Mouse (Mus musculus) ovary, postnatal 14 days (tissue): Measurements from ENCODE around the gene Icam2.
A peak's percentile ranks its signal among the peaks of the same experiment; 100 is the strongest.
"Not testable (repeated sequence)": the region's sequence is repeated elsewhere in the genome, so short reads cannot be mapped to it uniquely, and the experiment has no call there.

Experiments used
- DNase-seq: peaks from one replicate; pipeline ENCODE4 v3.0.0; 2022; ENCODE audit warnings: low spot score

Icam2 gene

DNA sequence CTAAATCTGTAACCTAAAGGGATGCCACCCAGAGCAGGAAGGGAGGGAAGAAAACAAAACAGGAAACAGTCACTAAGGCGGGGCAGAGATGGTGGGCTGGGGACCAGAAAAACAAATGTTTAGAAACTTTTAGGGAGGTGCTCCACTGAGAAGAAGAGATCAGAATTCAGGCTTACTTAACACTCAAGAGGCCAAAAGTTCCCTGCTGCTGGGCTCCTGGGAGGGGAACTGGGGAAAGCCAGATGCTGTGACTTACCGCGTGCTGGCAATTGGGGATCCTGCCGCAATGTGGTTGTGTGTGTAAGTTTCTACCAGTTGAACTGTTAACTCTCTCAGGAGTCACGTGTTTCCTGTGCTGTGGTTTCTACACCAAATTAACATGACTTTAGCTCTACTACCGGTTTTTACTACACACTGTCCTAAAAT is at the start of gene Icam2:
Gene Icam2 (minus strand): TSS at position 285 of the 426 bp plus-strand sequence.
- DNase-seq: no peak

DNA sequence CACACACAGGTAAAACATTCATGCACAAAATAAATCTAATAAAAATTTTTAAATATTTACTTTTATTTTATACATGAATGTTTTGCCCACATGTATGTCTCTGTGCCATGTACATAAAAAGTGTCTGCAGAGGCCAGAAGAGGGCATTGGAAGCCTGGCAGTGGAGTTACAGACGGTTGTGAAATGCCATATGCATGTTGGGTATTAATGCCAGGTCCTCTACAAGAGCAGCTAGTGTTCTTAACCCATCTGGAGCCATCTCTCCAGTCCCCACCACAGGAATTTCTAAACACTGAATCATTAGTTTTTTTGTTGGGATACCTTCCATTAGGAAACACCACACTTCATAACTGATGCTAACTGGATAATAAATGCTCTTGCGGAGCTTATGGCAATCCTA is 49.7 kb upstream of the Icam2 start:
- no peak for DNase-seq

GRCm38 (mm10) chr11:106437039-106437438 is 49.2 kb upstream of the Icam2 start:
- DNase-seq: no peak

DNA sequence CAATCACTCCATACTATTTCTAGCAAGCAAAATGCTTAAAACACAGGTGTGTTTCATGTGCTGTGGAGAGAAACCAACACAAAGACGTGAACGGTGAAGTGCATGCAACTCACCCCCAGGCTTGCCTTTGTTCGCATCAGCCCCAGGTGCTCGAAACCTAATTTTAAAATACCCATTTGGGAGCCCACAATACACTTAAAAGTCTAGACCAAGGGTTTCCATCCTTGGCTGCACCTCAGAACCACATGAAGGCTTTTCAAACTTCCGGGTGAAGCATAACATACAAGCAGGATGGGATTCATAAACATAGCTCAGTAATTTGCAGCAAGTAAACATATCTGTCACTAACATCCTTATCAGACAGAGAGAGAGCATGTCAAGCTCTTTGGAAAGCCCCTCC is 42.5 kb upstream of the Icam2 start:
- no peak for DNase-seq

- DNase-seq: no peak
These were observed 41.8 kb upstream of the Icam2 start for GRCm38 (mm10) chr11:106429689-106430088.

- no peak for DNase-seq
These were observed 40.7 kb upstream of the Icam2 start for GRCm38 (mm10) chr11:106428556-106428955.

DNA sequence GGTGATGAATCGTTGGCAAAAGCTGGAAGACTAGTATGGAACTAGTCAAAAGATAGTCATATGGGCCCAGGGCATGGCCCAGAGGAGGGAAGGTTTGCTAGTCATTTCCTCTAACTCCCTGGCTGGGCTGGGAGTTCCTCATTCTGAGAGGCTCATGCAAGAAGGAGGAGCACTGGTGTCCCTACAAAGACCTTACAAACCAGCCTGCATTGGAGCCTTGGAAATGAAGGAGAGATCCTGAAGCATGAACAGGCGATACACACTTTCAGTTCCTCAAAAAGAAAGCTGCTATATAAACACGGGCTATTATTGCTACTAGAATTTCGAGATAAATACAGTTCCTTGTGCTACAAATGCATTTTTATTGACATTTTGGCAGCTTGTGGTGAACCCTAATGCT is 40.2 kb upstream of the Icam2 start:
- no peak for DNase-seq

- no peak for DNase-seq
These were observed 38.6 kb upstream of the Icam2 start for GRCm38 (mm10) chr11:106426447-106426846.

DNA sequence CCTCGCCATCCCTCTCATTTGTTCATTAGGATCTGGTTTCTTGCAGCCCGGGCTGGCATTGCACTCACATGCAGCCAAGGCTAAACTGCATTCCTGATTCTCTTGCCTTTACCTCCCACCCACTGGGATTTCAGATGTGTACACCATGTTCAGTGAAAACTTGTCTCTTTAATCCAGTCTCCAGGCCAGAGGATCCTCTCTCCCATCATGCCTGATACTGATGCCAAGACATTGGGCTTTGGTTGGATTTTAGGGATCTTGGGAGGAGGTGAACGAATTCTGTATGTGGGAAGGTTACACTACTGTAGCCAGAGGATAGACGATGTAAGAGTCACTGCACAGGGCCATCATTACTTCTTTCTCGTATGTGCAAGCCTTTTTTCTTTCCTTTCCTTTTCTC is 37.3 kb upstream of the Icam2 start:
- DNase-seq: no peak

DNA sequence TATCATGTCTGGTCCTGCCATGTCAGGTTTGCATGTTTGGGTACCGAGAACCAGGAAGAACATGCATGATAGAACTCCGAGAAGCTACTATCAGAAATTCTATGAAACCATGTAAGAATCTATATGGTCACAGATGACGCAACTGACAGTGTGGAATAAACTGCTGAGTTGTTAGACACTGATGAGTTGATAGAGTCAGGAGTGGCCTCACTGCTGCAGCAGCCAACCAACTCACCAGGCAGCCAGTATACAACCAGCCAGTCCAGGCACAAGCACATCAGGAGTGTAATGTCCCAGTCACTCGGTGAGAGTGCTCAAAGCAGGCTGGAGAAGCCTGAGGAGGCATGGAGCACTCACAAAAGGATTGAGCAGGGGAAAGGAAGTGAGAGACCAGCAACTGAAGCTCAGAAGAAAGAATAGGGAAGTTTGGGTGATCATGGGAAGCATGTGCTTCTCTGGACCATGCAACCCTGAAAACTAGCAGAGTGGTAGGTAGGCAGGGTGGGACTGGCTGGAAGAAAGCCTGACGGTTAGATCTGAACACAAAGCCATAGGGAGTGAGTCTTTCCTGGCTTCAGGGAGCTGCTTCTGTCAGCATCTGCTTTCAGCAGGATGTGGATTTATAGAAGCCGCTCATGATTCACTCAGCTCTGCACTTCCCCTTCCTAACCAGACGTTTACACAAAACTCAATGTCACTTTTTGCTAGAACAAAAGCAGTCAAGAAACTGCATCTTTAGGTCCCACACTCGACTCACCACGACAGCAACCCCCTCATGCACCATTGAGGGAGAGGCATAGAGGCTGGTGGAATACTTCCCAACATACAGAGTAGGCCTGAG is 31.6 kb upstream of the Icam2 start:
- DNase-seq: no peak

DNA sequence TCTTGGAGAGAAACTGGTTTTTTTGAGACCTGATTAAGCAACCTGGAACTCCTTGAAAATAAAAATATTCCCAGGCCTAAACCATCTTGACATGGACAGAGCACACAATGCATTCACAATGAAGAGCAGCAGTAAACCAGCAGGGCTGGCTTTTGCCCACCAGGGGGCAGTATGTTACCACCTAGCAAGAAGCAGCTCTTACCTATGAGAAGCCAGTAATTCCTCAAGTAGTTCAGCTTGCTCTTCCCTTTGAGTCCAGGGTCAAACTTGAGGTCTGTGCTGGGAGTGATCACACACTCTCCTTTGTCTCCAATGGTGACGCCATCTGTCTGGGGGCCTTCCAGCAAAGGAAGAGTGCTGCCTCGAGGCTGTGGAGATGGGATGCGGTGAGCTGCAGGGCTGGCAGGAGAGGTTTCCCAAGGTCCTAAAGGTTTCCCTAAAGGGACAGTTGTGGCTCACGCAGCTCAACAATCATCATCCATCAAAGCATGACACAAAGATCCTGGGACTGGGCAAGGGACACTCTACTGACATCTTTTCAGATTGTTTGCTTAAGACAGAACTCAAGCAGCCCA is 30.8 kb upstream of the Icam2 start:
- DNase-seq: peak; percentile 76

GRCm38 (mm10) chr11:106417860-106418259 is 30.0 kb upstream of the Icam2 start:
- DNase-seq: no peak

DNA sequence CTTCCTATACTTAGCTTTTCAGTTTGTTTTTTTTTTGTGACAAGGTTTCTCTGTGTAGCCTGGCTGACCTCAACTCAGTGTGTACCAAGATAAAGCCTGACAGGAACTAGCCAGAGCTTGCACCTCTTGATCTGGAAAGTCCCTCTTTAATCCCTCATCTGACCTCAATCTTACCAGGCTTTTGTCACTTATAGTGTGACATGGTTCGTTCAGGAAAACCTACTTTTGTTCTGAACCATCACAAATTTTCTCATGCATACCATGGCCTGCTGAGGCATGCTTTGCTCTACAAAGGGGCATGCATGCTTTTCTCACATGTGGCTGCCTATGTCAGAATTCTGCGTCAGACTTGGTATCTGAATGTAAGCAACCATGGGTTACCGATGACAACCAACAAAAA is 28.5 kb upstream of the Icam2 start:
- DNase-seq: no peak

GRCm38 (mm10) chr11:106412641-106413360 is 24.9 kb upstream of the Icam2 start:
- no peak for DNase-seq

DNA sequence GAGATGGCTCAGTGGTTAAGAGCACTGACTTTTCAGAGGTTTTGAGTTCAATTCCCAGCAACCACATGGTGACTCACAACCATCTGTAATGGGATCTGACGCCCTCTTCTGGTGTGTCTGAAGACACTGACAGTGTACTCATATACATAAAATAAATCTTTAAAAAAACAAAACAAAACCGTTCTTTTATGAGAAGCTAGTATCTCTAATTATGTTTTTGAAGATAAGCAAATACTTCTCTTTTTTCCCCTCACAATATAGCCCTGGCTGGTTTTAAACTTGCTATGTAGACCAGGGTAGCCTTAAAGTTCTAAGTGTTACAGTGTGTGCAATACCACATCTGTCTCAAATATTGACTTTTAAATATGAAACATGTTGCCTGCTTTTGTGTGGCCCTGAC is 23.3 kb upstream of the Icam2 start:
- no peak for DNase-seq

DNA sequence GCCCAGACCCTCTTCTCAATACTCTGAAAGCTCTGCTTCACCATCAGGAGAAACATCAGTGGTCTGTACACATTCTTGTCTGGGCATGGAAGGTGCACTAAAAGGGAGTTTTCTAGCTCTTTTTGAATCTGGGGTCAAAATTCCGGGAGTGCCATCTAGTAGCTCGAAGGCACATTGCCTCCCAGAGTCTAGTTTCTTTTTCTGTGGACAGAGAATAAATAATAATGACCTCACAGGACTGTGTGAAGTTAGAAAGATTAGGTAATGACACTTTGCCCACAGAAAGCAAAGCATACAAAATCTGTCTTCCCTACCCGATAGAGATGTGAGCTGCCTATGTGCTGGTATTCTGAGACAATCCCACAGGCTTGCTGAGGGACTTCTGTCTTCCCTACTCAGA is 22.6 kb upstream of the Icam2 start:
- no peak for DNase-seq

- DNase-seq: no peak
These were observed 22.1 kb upstream of the Icam2 start for GRCm38 (mm10) chr11:106410011-106410410.

- no peak for DNase-seq
These were observed 10.6 kb upstream of the Icam2 start for GRCm38 (mm10) chr11:106398481-106398880.

GRCm38 (mm10) chr11:106397656-106398055 is 9.8 kb upstream of the Icam2 start:
- no peak for DNase-seq

GRCm38 (mm10) chr11:106394055-106394454 is 6.2 kb upstream of the Icam2 start:
- not testable (repeated sequence) for DNase-seq

DNA sequence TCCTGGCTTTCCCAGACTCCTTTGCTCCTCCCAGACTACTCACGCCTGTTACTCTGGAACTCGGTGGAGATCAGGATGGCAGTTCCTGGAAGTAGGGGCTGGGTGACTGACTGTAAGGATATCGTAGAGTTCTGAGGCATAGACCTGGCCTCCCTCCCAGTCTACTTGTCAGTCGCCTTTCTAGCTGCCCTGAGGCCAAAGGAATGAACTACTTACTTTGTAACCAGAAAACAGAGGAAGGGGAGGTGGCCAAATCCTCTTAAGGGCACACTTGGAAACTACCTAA is 5.4 kb upstream of the Icam2 start:
- no peak for DNase-seq

DNA sequence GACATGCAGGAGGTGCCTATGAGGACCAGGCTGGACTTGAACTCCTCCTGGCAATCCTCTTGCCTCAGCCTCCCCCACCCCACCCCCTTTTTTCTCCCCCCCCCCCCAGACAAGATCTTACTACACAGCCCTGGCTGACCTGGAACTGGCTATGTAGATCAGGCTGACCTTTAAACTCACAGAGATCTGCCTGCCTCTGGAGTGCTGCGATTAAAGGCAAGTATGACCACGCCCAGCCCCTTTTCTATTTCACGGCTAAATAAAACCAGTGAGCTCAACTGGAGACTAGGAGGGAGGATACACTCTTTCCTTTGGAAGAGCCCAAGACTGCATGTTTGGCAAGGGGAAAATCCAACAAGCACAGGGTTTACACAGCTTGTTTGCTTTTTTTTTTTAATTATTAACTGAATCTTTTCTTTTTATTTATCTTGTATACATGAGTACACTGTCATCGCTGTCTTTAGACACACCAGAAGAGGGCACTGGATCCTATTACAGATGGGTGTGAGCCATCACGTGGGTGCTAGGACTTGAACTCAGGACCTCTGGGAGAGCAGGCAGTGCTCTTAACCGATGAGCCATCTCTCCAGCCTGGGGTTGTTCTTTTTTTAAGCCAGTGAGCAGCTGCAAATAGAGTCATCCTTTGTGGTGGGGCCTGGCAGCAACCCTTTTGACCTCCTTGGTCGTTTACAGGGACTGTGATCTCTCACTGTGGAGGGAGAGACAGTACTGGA is 4.9 kb upstream of the Icam2 start:
- DNase-seq: no peak
